Mouse (Mus musculus): ENCODE data around the gene Gabrr2. TPM values are rescaled to one million over a fixed set of nuclear protein-coding genes. Genes with fewer than 3 reads are reported as not detected.
"Not testable (repeated sequence)": the region's sequence is repeated elsewhere in the genome, so short reads cannot be mapped to it uniquely, and the experiment has no call there.

The Gabrr2 gene
- polyA plus RNA-seq, 1 experiment from 2014 or later = not detected

DNA sequence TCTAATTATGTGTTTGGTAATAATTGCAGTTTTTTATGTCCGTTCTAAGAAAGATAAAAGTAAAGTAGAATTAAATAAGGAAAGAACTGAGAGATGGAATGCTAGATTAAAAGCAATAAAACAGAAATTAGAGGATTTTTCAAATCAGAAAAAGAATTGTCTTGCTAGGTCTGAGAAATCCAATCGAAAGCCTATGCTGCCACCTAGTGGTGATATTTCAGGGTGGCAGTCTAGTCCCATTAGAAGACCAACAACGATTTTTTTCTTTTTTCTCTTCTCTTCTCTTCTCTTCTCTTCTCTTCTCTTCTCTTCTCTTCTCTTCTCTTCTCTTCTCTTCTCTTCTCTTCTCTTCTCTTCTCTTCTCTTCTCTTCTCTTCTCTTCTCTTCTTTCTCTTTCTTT, 56.3 kb downstream of the Gabrr2 start:
- ATAC-seq (replicated peaks; ENCODE audit: low FRiP score, low read depth); H3K4me3 ChIP-seq (replicated peaks; ENCODE audit: low read depth, low read length); H3K9ac ChIP-seq (ENCODE audit: low read depth, low read length); H3K4me1 ChIP-seq (replicated peaks; ENCODE audit: insufficient read depth, low read length); H3K4me2 ChIP-seq (ENCODE audit: low read length); H3K36me3 ChIP-seq (ENCODE audit: insufficient read depth, low read length); H3K9me3 ChIP-seq (replicated peaks; ENCODE audit: low read length); H3K27ac ChIP-seq; H3K27me3 ChIP-seq (ENCODE audit: insufficient read depth, low read length): not testable (repeated sequence)
- 5% methylated on average over 3 of the region's 3 CpGs for WGBS
- peak; percentile 88 for DNase-seq (ENCODE audit: low spot score)
- TF ChIP-seq CTCF (IDR thresholded peaks at IDR 0.05; ENCODE audit: low read depth) = peak; percentile 89

DNA sequence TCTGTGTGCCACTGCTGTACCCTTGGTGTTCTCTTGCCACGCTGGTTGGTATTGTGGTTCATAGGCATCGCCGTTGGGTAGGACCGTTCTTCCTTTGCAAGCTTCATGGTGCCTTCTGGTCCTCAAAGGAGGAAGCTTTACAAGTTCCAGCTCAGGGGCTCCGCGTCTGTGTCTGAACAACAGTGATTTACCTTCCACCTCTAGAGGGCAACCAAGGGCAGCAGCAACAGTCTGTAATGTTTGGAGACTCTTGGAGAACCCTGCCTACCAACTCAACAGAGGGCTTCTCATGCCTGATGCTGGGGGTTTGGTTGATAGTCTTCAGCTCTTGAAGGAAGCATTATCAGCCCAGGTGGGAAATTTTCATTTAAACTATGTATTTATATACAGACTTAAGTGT, 61.7 kb downstream of the Gabrr2 start:
- ATAC-seq (replicated peaks; ENCODE audit: low FRiP score, low read depth) = no peak
- WGBS = 80% methylated on average over 6 of the region's 6 CpGs
- Histone ChIP-seq H3K4me1 (replicated peaks; ENCODE audit: insufficient read depth, low read length) (no peaks in the 10 kb centered on the region), H3K9ac (ENCODE audit: low read depth, low read length) (no peak overlapping the region), H3K36me3 (ENCODE audit: insufficient read depth, low read length) (no peaks in the 10 kb centered on the region), H3K4me3 (replicated peaks; ENCODE audit: low read depth, low read length) (no peak overlapping the region), H3K27ac (no peak overlapping the region), H3K4me2 (ENCODE audit: low read length) (no peak overlapping the region), H3K9me3 (replicated peaks; ENCODE audit: low read length) (no peaks in the 10 kb centered on the region), H3K27me3 (ENCODE audit: insufficient read depth, low read length) (no peaks in the 10 kb centered on the region)
- peak; percentile 51 for DNase-seq (ENCODE audit: low spot score)
- peak; percentile 73 for TF ChIP-seq CTCF (IDR thresholded peaks at IDR 0.05; ENCODE audit: low read depth)

DNA sequence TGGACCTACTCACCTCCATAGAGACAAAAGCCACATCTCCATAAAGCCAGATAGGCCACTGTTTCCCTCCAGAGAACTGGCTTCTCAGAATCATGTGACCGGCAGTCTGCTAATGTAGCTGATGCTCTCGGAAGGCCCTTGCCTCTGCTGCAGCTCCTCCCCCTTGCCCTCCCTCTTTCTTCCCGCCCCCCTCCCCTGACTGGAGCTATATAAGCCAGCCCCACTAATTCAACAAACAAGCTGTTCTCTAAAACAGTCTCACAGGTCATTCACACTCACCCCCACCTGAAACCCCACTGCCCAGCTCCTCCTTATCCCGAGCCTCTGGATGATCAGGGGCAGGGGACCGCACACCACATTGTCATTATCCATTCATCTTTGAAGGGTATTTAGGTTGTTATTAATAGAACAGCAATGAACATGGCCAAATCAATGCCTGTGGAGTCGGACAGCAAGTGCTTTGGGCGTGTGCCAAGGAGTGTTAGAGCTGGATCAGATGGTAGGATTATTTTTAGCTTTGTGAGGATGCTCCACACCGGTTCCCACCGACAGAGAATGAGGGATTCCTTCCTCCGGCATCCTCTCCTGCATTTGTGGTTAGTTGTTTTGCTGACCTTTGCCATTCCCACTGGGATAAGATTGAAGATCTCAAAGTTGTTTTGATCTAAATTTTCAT, 62.7 kb downstream of the Gabrr2 start:
- no peak overlapping the region for H3K9ac ChIP-seq (ENCODE audit: low read depth, low read length)
- H3K9me3 ChIP-seq (replicated peaks; ENCODE audit: low read length) = no peaks in the 10 kb centered on the region
- DNase-seq (ENCODE audit: low spot score) (no peak), ATAC-seq (replicated peaks; ENCODE audit: low FRiP score, low read depth) (no peak; the same call in 1 of the 2 replicates)
- H3K27ac ChIP-seq = no peak overlapping the region
- H3K27me3 ChIP-seq (ENCODE audit: insufficient read depth, low read length) = no peaks in the 10 kb centered on the region
- 64% methylated on average over 10 of the region's 10 CpGs for WGBS
- no peak for TF ChIP-seq CTCF (IDR thresholded peaks at IDR 0.05; ENCODE audit: low read depth)
- no peak overlapping the region for H3K4me2 ChIP-seq (ENCODE audit: low read length)
- H3K36me3 ChIP-seq (ENCODE audit: insufficient read depth, low read length) = no peaks in the 10 kb centered on the region
- no peak overlapping the region for H3K4me3 ChIP-seq (replicated peaks; ENCODE audit: low read depth, low read length)
- H3K4me1 ChIP-seq (replicated peaks; ENCODE audit: insufficient read depth, low read length) = no peaks in the 10 kb centered on the region

DNA sequence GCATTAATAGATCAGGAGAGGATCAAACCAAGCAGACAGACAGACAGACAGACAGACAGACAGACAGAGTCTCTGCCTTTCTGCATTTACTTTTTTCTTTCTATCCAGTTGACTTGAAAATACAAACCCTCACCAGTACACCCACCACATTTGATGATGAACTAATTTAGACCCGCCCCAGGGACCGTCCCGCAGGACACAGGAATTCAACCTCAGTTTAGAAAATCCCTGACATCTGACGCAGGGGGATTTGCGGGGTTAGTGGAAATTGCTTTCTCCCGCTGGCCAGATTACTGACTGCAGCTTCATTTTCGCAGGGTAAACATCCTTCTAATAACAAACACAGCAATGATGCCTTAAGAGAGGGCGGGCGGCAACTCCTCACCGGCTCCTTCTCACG, 69.4 kb downstream of the Gabrr2 start, which contains the start of gene Gabrr1:
Gene Gabrr1, plus strand, starts transcription at position 301 of the 400 bp plus-strand sequence.
- Histone ChIP-seq H3K36me3 (ENCODE audit: insufficient read depth, low read length) (no peaks in the 10 kb centered on the region), H3K4me1 (replicated peaks; ENCODE audit: insufficient read depth, low read length) (no peaks in the 10 kb centered on the region), H3K9ac (ENCODE audit: low read depth, low read length) (no peak within 1 kb of the TSS), H3K27me3 (ENCODE audit: insufficient read depth, low read length) (no peaks in the 10 kb centered on the region), H3K27ac (no peak within 1 kb of the TSS), H3K4me2 (ENCODE audit: low read length) (no peak within 1 kb of the TSS), H3K9me3 (replicated peaks; ENCODE audit: low read length) (no peaks in the 10 kb centered on the region), H3K4me3 (replicated peaks; ENCODE audit: low read depth, low read length) (no peak within 1 kb of the TSS)
- ATAC-seq (replicated peaks; ENCODE audit: low FRiP score, low read depth) (no peak), DNase-seq (ENCODE audit: low spot score) (no peak)
- no peak for TF ChIP-seq CTCF (IDR thresholded peaks at IDR 0.05; ENCODE audit: low read depth)
- WGBS = 63% methylated on average over 11 of the region's 11 CpGs

Other genes starting within 250 kb of the Gabrr2 start
- 8.5 and 9.2 TPM in 2 replicates for gene Ankrd6, start 112.2 kb upstream of the Gabrr2 start, polyA plus RNA-seq (2015; fragmentation: Nextera tagmentation; extraction: Ambion mirVana)
- 24.0 and 26.8 TPM in 2 replicates for gene Rragd, start 80.0 kb upstream of the Gabrr2 start, polyA plus RNA-seq (2015; fragmentation: Nextera tagmentation; extraction: Ambion mirVana)
- 39.6 and 44.7 TPM in 2 replicates for gene Ube2j1, start 31.6 kb upstream of the Gabrr2 start, polyA plus RNA-seq (2015; fragmentation: Nextera tagmentation; extraction: Ambion mirVana)
- gene Gabrr1, start 69.5 kb downstream of the Gabrr2 start, polyA plus RNA-seq (2015; fragmentation: Nextera tagmentation; extraction: Ambion mirVana) = not detected in 2 replicates
- 0.77 and 0.87 TPM in 2 replicates for gene Pm20d2, start 126.7 kb downstream of the Gabrr2 start, polyA plus RNA-seq (2015; fragmentation: Nextera tagmentation; extraction: Ambion mirVana)
- gene Srsf12, start 146.0 kb downstream of the Gabrr2 start, polyA plus RNA-seq (2015; fragmentation: Nextera tagmentation; extraction: Ambion mirVana) = 2.6 TPM in 2 replicates
- 123 and 137 TPM in 2 replicates for gene Pnrc1, start 227.2 kb downstream of the Gabrr2 start, polyA plus RNA-seq (2015; fragmentation: Nextera tagmentation; extraction: Ambion mirVana)
- gene Rngtt, start 247.3 kb downstream of the Gabrr2 start, polyA plus RNA-seq (2015; fragmentation: Nextera tagmentation; extraction: Ambion mirVana) = 14.3 and 17.3 TPM in 2 replicates